In genomic region chr13:103248102-103249054, GRCm38 (mm10) we compare ENCODE assay signal across 15 mouse cellular contexts.
A peak's percentile ranks its signal among the peaks of the same experiment; 100 is the strongest.
DNase-seq lines count a peak whose midpoint lies in the region; ATAC-seq lines count a peak whose summit lies in the region.
"Had no signal": no experiment of that assay in that cellular context is flagged by ENCODE, and none has a peak within 500 bp of the region (broad histone marks: within the 10 kb centered on the region; RNA-seq: fewer than 3 reads in every experiment).

No protein-coding gene starts in this region.

- peak overlapping the region; percentile 16; the same call in 1 of the 2 replicates for H3K4me3 ChIP-seq in hindbrain, embryonic 10.5 days
- H3K4me3 ChIP-seq in midbrain, embryonic 14.5 days (replicated peaks; ENCODE audit: low read depth, low read length): no peak overlapping the region
- H3K4me3 ChIP-seq: embryonic facial prominence, embryonic 15.5 days had no signal

- H3K9ac ChIP-seq in midbrain, embryonic 14.5 days (replicated peaks; ENCODE audit: low read length): no peak overlapping the region
- H3K9ac ChIP-seq: embryonic facial prominence, embryonic 15.5 days had no signal

- 0 out of 2 replicates have a peak, but pooled peaks cover 10% of the 10 kb centered on the region for H3K27me3 ChIP-seq in hindbrain, embryonic 10.5 days (ENCODE audit: insufficient read depth, poor library complexity, severe bottlenecking)
- H3K27me3 ChIP-seq in midbrain, embryonic 14.5 days (ENCODE audit: control insufficient read depth, insufficient read depth, low read length): no peaks in the 10 kb centered on the region
- H3K27me3 ChIP-seq: embryonic facial prominence, embryonic 15.5 days had no signal

- no peak; the same call in 1 of the 2 replicates for ATAC-seq in midbrain, embryonic 14.5 days (ENCODE audit: low FRiP score, low TSS enrichment)
- ATAC-seq in megakaryocyte, adult 5-6 weeks (ENCODE audit: poor library complexity, severe bottlenecking): no peak

- H3K4me2 ChIP-seq in midbrain, embryonic 14.5 days (ENCODE audit: low read length): 0 out of 2 replicates have a peak overlapping the region, but pooled peaks have one; percentile 3
- H3K4me2 ChIP-seq: embryonic facial prominence, embryonic 15.5 days had no signal

- peak; percentile 19 for DNase-seq in Muller cell, postnatal 12 days (ENCODE audit: inconsistent ontology term)
- DNase-seq in embryo, embryonic 11 days: peak; percentile 43
- peak; percentile 43 for DNase-seq in hindbrain, embryonic 10.5 days (ENCODE audit: low spot score)
- peak; percentile 54 for DNase-seq in midbrain, embryonic 14.5 days
- no peak for DNase-seq in left cerebral cortex, postnatal 14 days (ENCODE audit: low spot score in 2 of 2)
- no peak for DNase-seq in heart, postnatal 25 days (ENCODE audit: low spot score)
- no peak for DNase-seq in yolk sac, embryonic 10.5 days (ENCODE audit: low spot score)
- DNase-seq: adrenal gland, postnatal 25 days; cerebellum, adult 18-20 months; gastrocnemius, postnatal 14 days; kidney, adult 9 months; layer of hippocampus, postnatal 36 days; lung, postnatal 4 days had no signal

- H3K27ac ChIP-seq in hindbrain, embryonic 10.5 days: peak overlapping the region; percentile 82
- H3K27ac ChIP-seq in midbrain, embryonic 14.5 days (replicated peaks; ENCODE audit: low read depth, low read length): peak overlapping the region; percentile 32; the same call in 1 of the 2 replicates
- H3K27ac ChIP-seq: embryonic facial prominence, embryonic 15.5 days had no signal

- H3K9me3 ChIP-seq in hindbrain, embryonic 10.5 days: no peaks in the 10 kb centered on the region
- no peaks in the 10 kb centered on the region for H3K9me3 ChIP-seq in midbrain, embryonic 14.5 days (ENCODE audit: control insufficient read depth, low read length)
- H3K9me3 ChIP-seq: embryonic facial prominence, embryonic 15.5 days had no signal

- no peaks in the 10 kb centered on the region for H3K36me3 ChIP-seq in hindbrain, embryonic 10.5 days
- no peaks in the 10 kb centered on the region for H3K36me3 ChIP-seq in midbrain, embryonic 14.5 days (ENCODE audit: control insufficient read depth, insufficient read depth, low read length)
- H3K36me3 ChIP-seq: embryonic facial prominence, embryonic 15.5 days had no signal

- H3K4me1 ChIP-seq in hindbrain, embryonic 10.5 days (replicated peaks): peaks cover 28% of the 10 kb centered on the region
- peaks cover 9% of the 10 kb centered on the region for H3K4me1 ChIP-seq in midbrain, embryonic 14.5 days (ENCODE audit: control insufficient read depth, insufficient read depth, low read length)
- H3K4me1 ChIP-seq: embryonic facial prominence, embryonic 15.5 days had no signal

- intact Hi-C loops in left cerebral cortex, postnatal 14 days (cut with DNase I): no loop called here
- intact Hi-C loops in heart, postnatal 25 days (cut with DNase I): no loop called here

- 23% methylated on average over 14 of the region's 14 CpGs for WGBS in hindbrain, embryonic 10.5 days
- 14% methylated on average over 14 of the region's 14 CpGs for WGBS in midbrain, embryonic 14.5 days

Comparison
In these comparisons a context has a peak if more than half of its experiments do, and no peak if none do; other contexts are left out.
1. DNase-seq: peak in Muller cell, postnatal 12 days (single experiment), embryo, embryonic 11 days (single experiment), hindbrain, embryonic 10.5 days (single experiment) and midbrain, embryonic 14.5 days (single experiment); none in left cerebral cortex, postnatal 14 days (0 of 2), heart, postnatal 25 days (single experiment) and yolk sac, embryonic 10.5 days (single experiment).